Mouse (Mus musculus) liver, embryonic 15.5 days (tissue): ENCODE data around the gene Htr5b. TPM values are rescaled to one million over a fixed set of nuclear protein-coding genes. Genes with fewer than 3 reads are reported as not detected.

Experiments
- ATAC-seq: fragments of 200-750 bp; cut with Nextera tagmentation; 2 replicates; pipeline ENCODE4 v1.8.0; 2017; ENCODE audit warnings: moderate number of reproducible peaks, mild to moderate bottlenecking, moderate library complexity; ENCODE audit not compliant: insufficient read depth
- H3K27ac ChIP-seq: fragments of 300-500 bp; sonication (generic); replicated peaks from 2 replicates; pipeline ENCODE4 v1.5.1; 2015; ENCODE audit warnings: mild to moderate bottlenecking, inconsistent platforms
- H3K27me3 ChIP-seq: fragments of 300-500 bp; sonication (generic); 2 replicates; pipeline ENCODE4 v1.6.1; 2015; ENCODE audit warnings: mild to moderate bottlenecking, inconsistent platforms
- H3K36me3 ChIP-seq: fragments of 300-500 bp; sonication (generic); replicated peaks from 2 replicates; pipeline ENCODE4 v1.6.1; 2015; ENCODE audit warnings: moderate library complexity, mild to moderate bottlenecking, inconsistent platforms
- H3K4me1 ChIP-seq: fragments of 300-500 bp; sonication (generic); replicated peaks from 2 replicates; pipeline ENCODE4 v1.6.1; 2015; ENCODE audit warnings: inconsistent platforms
- H3K4me2 ChIP-seq: fragments of 300-500 bp; sonication (generic); 2 replicates; pipeline ENCODE4 v1.6.1; 2015; ENCODE audit warnings: moderate library complexity, mild to moderate bottlenecking, inconsistent platforms
- H3K4me3 ChIP-seq: fragments of 300-500 bp; sonication (generic); replicated peaks from 2 replicates; pipeline ENCODE4 v1.5.1; 2015; ENCODE audit warnings: mild to moderate bottlenecking, inconsistent platforms
- H3K9ac ChIP-seq: fragments of 300-500 bp; sonication (generic); 2 replicates; pipeline ENCODE4 v1.6.1; 2015; ENCODE audit warnings: moderate library complexity, mild to moderate bottlenecking, inconsistent platforms
- H3K9me3 ChIP-seq: fragments of 300-500 bp; sonication (generic); replicated peaks from 2 replicates; pipeline ENCODE4 v1.6.1; 2016; ENCODE audit warnings: inconsistent platforms
- WGBS: fragments of 180-500 bp; shearing (Covaris S2); methylation state at CpG from one replicate; pipeline ENCODE4 v1.1.7; 2015; ENCODE audit warnings: mixed read lengths; ENCODE audit not compliant: insufficient replicate concordance; 5-methylcytosine and 5-hydroxymethylcytosine counted together
- polyA plus RNA-seq: library from polyadenylated mRNA; unstranded; fragments of >200 nt; fragmentation: Nextera tagmentation; extraction: Ambion mirVana; gene quantifications from 2 replicates; pipeline ENCODE4 v1.2.1, GENCODE M21; 2015

Htr5b gene
- polyA plus RNA-seq, 1 experiment from 2014 or later: not detected

DNA sequence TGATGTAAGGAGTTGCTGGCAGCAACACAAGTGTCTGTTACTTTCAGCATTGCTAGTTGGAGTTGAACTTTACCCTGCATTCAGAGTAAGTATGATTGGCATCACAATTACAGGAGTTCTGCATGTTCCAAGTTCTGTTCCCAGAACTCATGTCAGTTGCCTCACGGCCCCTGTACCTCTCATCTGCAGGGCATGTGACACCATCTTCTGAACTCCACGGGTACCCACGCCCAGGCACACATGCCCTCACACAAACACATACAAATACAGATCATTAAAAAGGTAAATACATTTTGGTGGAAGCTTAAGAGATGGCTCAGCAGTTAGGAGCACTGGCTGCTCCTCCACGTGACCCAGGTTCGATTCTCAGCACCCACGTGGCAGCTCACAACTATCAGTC is 41.5 kb downstream of the Htr5b start:
- Histone ChIP-seq H3K4me1 (no peaks in the 10 kb centered on the region), H3K9me3 (no peaks in the 10 kb centered on the region), H3K4me3 (no peak overlapping the region), H3K36me3 (peaks cover 30% of the 10 kb centered on the region), H3K4me2 (no peak overlapping the region), H3K27me3 (no peaks in the 10 kb centered on the region), H3K9ac (no peak overlapping the region), H3K27ac (no peak overlapping the region)
- no peak for ATAC-seq
- WGBS: 72% methylated on average over 6 of the region's 6 CpGs

DNA sequence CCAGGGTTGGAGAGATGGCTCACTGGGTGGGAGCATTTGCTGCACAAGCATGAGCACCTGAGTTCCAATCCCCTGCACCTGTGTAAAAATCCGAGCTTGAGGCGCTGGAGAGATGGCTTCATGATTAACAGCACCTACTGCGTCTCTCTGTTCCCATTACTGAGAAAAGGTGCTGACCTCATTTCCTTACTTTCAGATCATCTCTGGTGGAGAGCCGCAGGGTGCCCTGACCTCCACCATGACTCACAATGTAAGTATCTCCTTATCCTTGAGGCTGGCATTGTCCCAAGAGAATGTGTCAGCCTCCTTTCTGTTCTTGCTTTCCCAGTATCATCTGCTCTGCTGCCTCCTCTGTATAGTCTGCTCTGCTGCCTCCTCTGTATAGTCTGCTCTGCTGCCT is 45.2 kb downstream of the Htr5b start:
- Histone ChIP-seq H3K4me1 (no peaks in the 10 kb centered on the region), H3K4me3 (no peak overlapping the region), H3K9me3 (no peaks in the 10 kb centered on the region), H3K9ac (no peak overlapping the region), H3K27ac (no peak overlapping the region), H3K4me2 (no peak overlapping the region), H3K27me3 (no peaks in the 10 kb centered on the region), H3K36me3 (peaks cover 42% of the 10 kb centered on the region)
- ATAC-seq: no peak
- 73% methylated on average over 4 of the region's 4 CpGs for WGBS

GRCm38 (mm10) chr1:121479403-121479802 is 48.9 kb downstream of the Htr5b start:
- Histone ChIP-seq H3K27ac (no peak overlapping the region), H3K36me3 (peaks cover 42% of the 10 kb centered on the region), H3K4me1 (no peaks in the 10 kb centered on the region), H3K4me3 (no peak overlapping the region), H3K4me2 (no peak overlapping the region), H3K27me3 (no peaks in the 10 kb centered on the region), H3K9ac (no peak overlapping the region), H3K9me3 (no peaks in the 10 kb centered on the region)
- WGBS: 66% methylated on average over 5 of the region's 5 CpGs
- no peak for ATAC-seq

- H3K27me3 ChIP-seq: no peaks in the 10 kb centered on the region
- ATAC-seq: 0 out of 2 replicates have a peak, but pooled peaks have one; percentile 37
- no peak overlapping the region for H3K9ac ChIP-seq
- no peak overlapping the region for H3K4me2 ChIP-seq
- H3K4me1 ChIP-seq: no peaks in the 10 kb centered on the region
- peaks cover 42% of the 10 kb centered on the region for H3K36me3 ChIP-seq
- H3K4me3 ChIP-seq: no peak overlapping the region
- no peaks in the 10 kb centered on the region for H3K9me3 ChIP-seq
- 40% methylated on average over 12 of the region's 12 CpGs for WGBS
- no peak overlapping the region for H3K27ac ChIP-seq
Measured at GRCm38 (mm10) chr1:121478284-121478980, 49.8 kb downstream of the Htr5b start.

GRCm38 (mm10) chr1:121477716-121478115 is 50.5 kb downstream of the Htr5b start:
- Histone ChIP-seq H3K9me3 (no peaks in the 10 kb centered on the region), H3K4me3 (no peak overlapping the region), H3K4me2 (no peak overlapping the region), H3K9ac (no peak overlapping the region), H3K27ac (no peak overlapping the region), H3K27me3 (no peaks in the 10 kb centered on the region), H3K4me1 (no peaks in the 10 kb centered on the region), H3K36me3 (peaks cover 37% of the 10 kb centered on the region)
- 66% methylated on average over 5 of the region's 5 CpGs for WGBS
- no peak for ATAC-seq

GRCm38 (mm10) chr1:121471503-121471902 is 56.8 kb downstream of the Htr5b start:
- no peak for ATAC-seq
- Histone ChIP-seq H3K4me3 (no peak overlapping the region), H3K9ac (no peak overlapping the region), H3K4me2 (no peak overlapping the region), H3K9me3 (no peaks in the 10 kb centered on the region), H3K36me3 (peaks cover 6% of the 10 kb centered on the region; the same call in 1 of the 2 replicates), H3K27me3 (no peaks in the 10 kb centered on the region), H3K27ac (no peak overlapping the region), H3K4me1 (no peaks in the 10 kb centered on the region)
- 61% methylated on average over 5 of the region's 5 CpGs for WGBS

- Histone ChIP-seq H3K9me3 (no peaks in the 10 kb centered on the region), H3K4me2 (no peak overlapping the region), H3K9ac (no peak overlapping the region), H3K4me3 (no peak overlapping the region), H3K36me3 (no peaks in the 10 kb centered on the region; the same call in 1 of the 2 replicates), H3K27ac (no peak overlapping the region), H3K4me1 (no peaks in the 10 kb centered on the region), H3K27me3 (no peaks in the 10 kb centered on the region)
- ATAC-seq: no peak
- WGBS: 62% methylated on average over 2 of the region's 2 CpGs
Measured at GRCm38 (mm10) chr1:121468271-121468670, 60.0 kb downstream of the Htr5b start.

DNA sequence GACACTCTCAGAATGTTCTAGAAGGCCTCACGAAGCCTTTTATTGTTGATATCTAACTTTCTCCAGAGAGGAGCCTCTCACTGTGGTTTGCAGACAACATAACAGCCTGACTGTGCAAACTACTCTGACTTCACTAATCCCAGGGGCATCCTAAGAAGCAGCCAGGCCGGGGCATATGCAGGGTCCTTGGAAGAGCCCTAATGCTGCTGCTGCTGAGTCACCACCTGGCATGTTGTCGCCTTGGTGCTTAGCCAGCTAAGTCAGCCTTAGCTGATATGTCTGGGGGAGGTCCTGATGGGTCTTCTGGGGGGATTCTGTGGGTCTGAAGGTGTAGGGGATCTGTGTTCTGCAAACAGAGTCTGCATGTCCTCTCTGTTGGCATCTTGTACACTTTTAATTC is 62.0 kb downstream of the Htr5b start:
- WGBS: 76% methylated on average over 3 of the region's 3 CpGs
- H3K4me1 ChIP-seq: no peaks in the 10 kb centered on the region
- no peak overlapping the region for H3K4me3 ChIP-seq
- no peaks in the 10 kb centered on the region; the same call in 1 of the 2 replicates for H3K36me3 ChIP-seq
- no peaks in the 10 kb centered on the region for H3K27me3 ChIP-seq
- H3K4me2 ChIP-seq: no peak overlapping the region
- H3K9me3 ChIP-seq: no peaks in the 10 kb centered on the region
- ATAC-seq: no peak
- no peak overlapping the region for H3K27ac ChIP-seq
- H3K9ac ChIP-seq: no peak overlapping the region

- H3K36me3 ChIP-seq: no peaks in the 10 kb centered on the region; the same call in 1 of the 2 replicates
- H3K9ac ChIP-seq: no peak overlapping the region
- no peak overlapping the region for H3K4me2 ChIP-seq
- ATAC-seq: no peak
- no peak overlapping the region for H3K4me3 ChIP-seq
- H3K27me3 ChIP-seq: no peaks in the 10 kb centered on the region
- H3K9me3 ChIP-seq: no peaks in the 10 kb centered on the region
- WGBS: 69% methylated on average over 7 of the region's 7 CpGs
- no peak overlapping the region for H3K27ac ChIP-seq
- no peaks in the 10 kb centered on the region for H3K4me1 ChIP-seq
Measured at GRCm38 (mm10) chr1:121463806-121464205, 64.5 kb downstream of the Htr5b start.

GRCm38 (mm10) chr1:121462643-121463042 is 65.6 kb downstream of the Htr5b start:
- Histone ChIP-seq H3K36me3 (no peaks in the 10 kb centered on the region; the same call in 1 of the 2 replicates), H3K27me3 (no peaks in the 10 kb centered on the region), H3K4me2 (no peak overlapping the region), H3K9ac (no peak overlapping the region), H3K4me3 (no peak overlapping the region), H3K9me3 (no peaks in the 10 kb centered on the region), H3K4me1 (no peaks in the 10 kb centered on the region), H3K27ac (no peak overlapping the region)
- 55% methylated on average over 1 of the region's 1 CpGs for WGBS
- no peak for ATAC-seq

DNA sequence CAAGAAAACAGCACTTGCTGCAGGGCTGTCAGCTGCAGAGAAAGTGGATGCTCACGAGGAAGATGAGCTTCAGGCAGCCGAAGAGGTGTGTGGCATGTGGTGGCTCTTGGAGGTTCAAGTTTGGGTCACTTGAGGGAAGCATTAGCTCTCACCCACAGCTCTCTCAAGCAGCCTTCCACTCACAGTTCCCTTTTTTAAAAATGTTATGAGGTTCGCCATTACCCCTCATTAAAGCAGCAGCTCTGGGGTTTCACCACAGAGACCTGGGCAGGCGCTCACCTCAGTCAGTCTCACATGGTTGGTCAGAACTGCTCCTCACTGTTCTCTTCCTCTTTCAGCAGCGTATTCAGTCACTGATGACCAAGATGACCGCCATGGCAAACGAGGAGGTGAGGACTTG is 66.4 kb downstream of the Htr5b start:
- Histone ChIP-seq H3K36me3 (no peaks in the 10 kb centered on the region; the same call in 1 of the 2 replicates), H3K4me2 (no peak overlapping the region), H3K9ac (no peak overlapping the region), H3K4me1 (no peaks in the 10 kb centered on the region), H3K9me3 (no peaks in the 10 kb centered on the region), H3K27me3 (no peaks in the 10 kb centered on the region), H3K27ac (no peak overlapping the region), H3K4me3 (no peak overlapping the region)
- WGBS: 59% methylated on average over 7 of the region's 7 CpGs
- no peak for ATAC-seq

- Histone ChIP-seq H3K4me2 (no peak overlapping the region), H3K4me3 (no peak overlapping the region), H3K9me3 (no peaks in the 10 kb centered on the region), H3K9ac (no peak overlapping the region), H3K36me3 (no peaks in the 10 kb centered on the region; the same call in 1 of the 2 replicates), H3K27ac (no peak overlapping the region), H3K27me3 (no peaks in the 10 kb centered on the region), H3K4me1 (no peaks in the 10 kb centered on the region)
- ATAC-seq: no peak
- WGBS: 69% methylated on average over 6 of the region's 6 CpGs
Measured at GRCm38 (mm10) chr1:121460077-121460476, 68.2 kb downstream of the Htr5b start.
